Mouse (Mus musculus) gastrocnemius, adult 8-10 months (tissue): ENCODE results near the gene Sytl1. TPM values are rescaled to one million over a fixed set of nuclear protein-coding genes. Genes with fewer than 3 reads are reported as not detected.

Experiments
- DNase-seq, 2 experiments: peaks; one replicate each; pipeline ENCODE4 v3.0.0; 2022; ENCODE audit warnings: low spot score in 2 of 2
- total RNA-seq, 4 experiments: library from RNA; stranded (reverse); gene quantifications; 2 replicates each; pipeline ENCODE4 v1.2.4; 2022

The Sytl1 gene
- total RNA-seq, 4 experiments from 2014 or later = 0.12 TPM; not detected in 3

DNA sequence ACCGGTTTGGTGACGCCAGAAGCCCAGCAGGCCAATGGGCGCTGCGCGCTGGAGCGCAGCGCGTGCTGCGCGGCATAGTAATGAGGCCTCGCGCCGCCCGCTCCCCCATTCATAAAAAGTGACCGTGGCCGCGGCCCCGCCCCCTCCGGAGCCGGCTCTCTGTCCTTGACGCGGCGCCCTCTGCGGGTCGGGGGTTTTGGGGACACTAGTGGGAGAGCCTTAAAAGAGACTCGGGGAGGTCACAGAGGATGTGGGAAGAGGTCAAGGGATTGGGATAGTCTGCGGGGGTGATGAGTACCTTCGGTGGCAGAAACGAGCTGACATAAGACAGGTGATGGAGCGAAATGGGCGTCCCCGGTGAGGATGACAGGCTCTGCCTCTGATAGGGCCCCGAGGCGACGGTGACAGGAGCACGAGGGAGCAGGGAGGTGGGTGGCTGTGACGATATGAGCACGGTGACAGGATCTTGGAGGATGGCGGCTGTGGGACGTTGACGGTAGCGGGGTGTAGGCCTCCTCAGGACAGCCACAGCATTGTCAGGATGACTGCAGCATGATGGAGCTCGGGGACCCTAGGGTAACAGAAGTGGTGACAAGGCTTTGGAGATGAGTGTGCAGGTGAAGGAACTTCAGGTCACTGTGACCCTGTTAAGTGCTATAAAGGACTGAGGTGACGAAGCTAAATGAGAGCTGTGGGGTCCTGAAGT, 50.2 kb downstream of the Sytl1 start:
- peak; percentile 66 to 70 for DNase-seq

DNA sequence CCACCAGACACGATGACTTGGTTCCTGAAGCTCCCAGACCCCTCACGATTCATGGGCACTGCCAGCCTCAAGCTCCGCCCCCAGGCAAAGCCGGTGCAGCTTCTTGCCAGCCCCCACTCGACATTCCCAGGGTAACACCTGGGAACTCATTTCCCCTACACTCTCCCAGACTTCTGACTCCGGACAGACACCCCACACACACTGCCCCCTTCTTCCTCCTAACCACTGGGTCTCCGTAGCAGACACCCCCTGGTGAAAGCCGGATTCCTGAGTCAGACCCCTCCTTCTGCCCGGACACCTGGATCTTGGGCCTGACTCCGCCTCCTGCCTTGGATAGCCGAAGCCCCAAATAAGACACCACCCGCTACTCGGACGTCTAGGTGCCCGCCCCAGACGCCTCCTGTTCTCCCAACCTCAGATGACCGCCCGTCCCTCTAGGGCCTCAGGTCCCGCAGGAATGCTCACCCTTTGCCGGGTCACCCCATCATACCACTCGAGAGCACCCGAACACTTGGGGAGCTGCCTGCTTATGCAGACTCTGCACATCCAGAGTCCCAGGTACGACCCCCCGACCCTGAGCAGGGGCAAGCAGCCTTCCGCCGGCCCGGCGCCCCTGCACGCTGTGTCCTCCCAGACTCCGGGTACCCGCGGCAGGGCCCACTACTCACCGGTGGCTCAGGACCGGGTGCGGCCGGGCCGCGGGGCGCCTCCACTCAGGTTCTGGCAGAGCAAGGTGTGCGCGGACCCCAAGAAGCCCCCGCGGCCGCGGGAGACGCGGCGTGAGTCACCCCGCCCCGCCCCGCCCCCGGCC, 51.0 kb downstream of the Sytl1 start, which contains the start of the genes Cd164l2 and Gpr3:
Gene Cd164l2 (plus strand): TSS at position 381 of the 811 bp plus-strand sequence.
Gene Gpr3 (minus strand): TSS at position 786 of the 811 bp plus-strand sequence.
- DNase-seq = no peak

DNA sequence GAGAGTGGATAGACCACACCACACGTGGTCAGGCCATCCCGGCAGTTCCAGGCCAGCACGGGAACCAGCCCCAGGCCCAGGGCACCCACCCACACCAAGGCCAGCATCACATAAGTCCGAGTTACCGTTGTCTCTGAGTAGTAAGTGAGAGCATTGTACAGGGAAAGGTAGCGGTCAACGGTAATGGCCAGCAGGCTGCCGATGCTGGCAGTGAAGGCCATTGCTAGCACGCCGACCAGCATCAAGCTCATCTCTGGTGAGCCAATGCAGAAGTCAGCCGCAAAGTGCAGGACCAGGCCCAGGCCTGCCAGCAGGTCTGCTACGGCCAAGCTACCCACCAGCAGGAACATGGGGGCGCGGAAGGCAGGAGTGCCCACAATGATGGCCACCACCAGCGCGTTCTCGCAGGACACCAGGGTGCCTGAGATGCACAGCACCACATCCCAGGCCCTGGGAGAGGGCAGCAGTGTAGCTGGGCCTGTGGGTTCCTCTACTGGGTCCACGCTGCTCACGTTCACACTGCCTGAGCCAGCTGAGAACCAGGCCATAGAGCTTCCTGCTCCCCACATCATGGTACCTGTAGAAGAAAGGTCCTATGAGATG, 52.0 kb downstream of the Sytl1 start:
- no peak for DNase-seq

- DNase-seq = no peak
Observed at GRCm38 (mm10) chr4:133210023-133210787, 52.7 kb downstream of the Sytl1 start.

DNA sequence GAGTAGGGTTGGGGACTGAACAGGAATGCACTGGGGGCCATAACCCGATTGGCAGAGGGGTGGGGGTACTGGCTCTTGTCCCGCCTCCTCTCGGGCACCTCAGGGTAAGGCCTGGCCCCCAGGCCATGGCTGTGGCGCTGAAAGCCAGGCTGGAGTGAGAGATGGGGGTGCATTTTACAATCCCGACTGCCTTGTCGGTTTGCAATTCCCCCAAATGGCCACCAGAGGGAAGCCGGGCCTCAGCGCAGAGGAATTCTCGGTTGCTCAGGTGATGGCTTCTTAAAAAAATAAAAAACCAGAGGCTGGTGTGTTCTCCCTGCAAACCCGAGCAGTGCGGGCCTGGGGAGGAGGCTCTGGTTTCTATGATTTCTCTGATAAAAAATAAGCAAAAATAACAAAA, 53.5 kb downstream of the Sytl1 start:
- DNase-seq = no peak

DNA sequence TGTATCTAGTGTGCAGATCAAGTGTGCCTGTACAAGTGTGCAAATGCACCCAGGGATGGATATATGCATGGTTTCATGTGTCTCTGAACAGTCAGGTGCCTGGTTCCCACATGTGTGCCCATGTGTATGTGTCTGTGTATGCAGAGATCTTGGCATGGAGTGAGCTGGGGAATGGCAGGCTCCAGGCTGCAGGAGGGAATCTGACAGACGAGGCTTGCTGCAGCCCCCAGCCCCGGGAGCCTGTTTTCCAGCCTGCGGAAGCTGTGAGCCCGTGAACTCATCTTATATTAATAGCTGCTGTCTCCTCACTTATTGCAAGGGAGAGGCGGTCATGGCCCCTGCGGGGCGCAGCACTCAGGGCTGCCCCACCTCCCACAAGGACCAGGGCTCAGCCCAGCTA, 58.5 kb downstream of the Sytl1 start:
- DNase-seq = no peak

DNA sequence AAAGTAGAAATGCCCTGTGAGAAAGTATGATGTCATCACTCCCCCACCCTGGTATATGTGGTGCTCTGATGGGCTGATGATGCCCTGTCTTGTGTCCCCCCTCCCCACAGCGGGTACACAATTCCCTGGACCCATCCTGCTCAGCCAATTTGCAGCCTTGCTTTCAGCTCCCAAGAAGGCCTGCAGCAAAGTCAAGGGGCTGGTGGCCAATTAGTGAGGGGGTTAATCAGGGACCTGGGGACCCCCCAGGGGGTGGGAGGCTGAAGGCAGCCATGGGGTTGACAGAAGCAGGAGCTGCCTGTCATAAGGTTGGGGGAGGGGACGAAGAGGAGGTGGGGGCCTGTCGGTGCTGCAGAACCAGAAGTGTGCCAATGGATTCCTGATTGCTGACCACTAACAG, 59.3 kb downstream of the Sytl1 start:
- no peak for DNase-seq

Other genes with a start within 250 kb of the Sytl1 start
- gene Wasf2, start 132.6 kb downstream of the Sytl1 start, total RNA-seq = 10 to 100 TPM; 18.8 to 27.9 (median 27.3) TPM
- under 1 TPM in 1 of 4 experiments, not detected in 3; 0.59 TPM for gene Cd164l2, start 51.0 kb downstream of the Sytl1 start, total RNA-seq
- gene Gpr3, start 50.6 kb downstream of the Sytl1 start, total RNA-seq = not detected
- 1 to 10 TPM; 2.5 to 7.8 (median 4.8) TPM for gene Map3k6, start 22.3 kb downstream of the Sytl1 start, total RNA-seq
- gene Tmem222, start 14.7 kb upstream of the Sytl1 start, total RNA-seq = 10 to 100 TPM; 24.5 to 27.8 (median 26.2) TPM
- 100 to 1,000 TPM in 2 of 4 experiments, 10 to 100 TPM in 2; 85.4 to 104 (median 95.3) TPM for gene Wdtc1, start 90.4 kb upstream of the Sytl1 start, total RNA-seq
- 1 to 10 TPM; 6.9 to 9.8 (median 8.4) TPM for gene Slc9a1, start 106.6 kb upstream of the Sytl1 start, total RNA-seq
- under 1 TPM; 0.41 to 0.87 (median 0.69) TPM for gene Tent5b, start 217.0 kb upstream of the Sytl1 start, total RNA-seq
- 1 to 10 TPM in 1 of 4 experiments, under 1 TPM in 3; 0.41 to 1.4 (median 0.81) TPM for gene Trnp1, start 235.4 kb upstream of the Sytl1 start, total RNA-seq